Mouse (Mus musculus): ENCODE data around the gene Gm13288. TPM values are rescaled to one million over a fixed set of nuclear protein-coding genes. Genes with fewer than 3 reads are reported as not detected.
A peak's percentile ranks its signal among the peaks of the same experiment; 100 is the strongest.
"Not testable (repeated sequence)": the region's sequence is repeated elsewhere in the genome, so short reads cannot be mapped to it uniquely, and the experiment has no call there.

Gene Gm13288
- polyA plus RNA-seq, 2 experiments from 2014 or later: not detected

- not testable (repeated sequence) for ATAC-seq
These were observed 2.4 kb upstream of the Gm13288 start, which contains the start of gene Gm13287 for GRCm38 (mm10) chr4:88802954-88803353. Gene Gm13287, plus strand, starts transcription at chr4:88803254.

- ATAC-seq: not testable (repeated sequence)
These were observed 430 bp downstream of the Gm13288 start for GRCm38 (mm10) chr4:88805761-88806160.

GRCm38 (mm10) chr4:88815928-88816327 lies 10.6 kb downstream of the Gm13288 start, which contains the start of gene Ifna7:
Gene Ifna7, plus strand, starts transcription at chr4:88816228.
- ATAC-seq: no peak

GRCm38 (mm10) chr4:88819659-88820058 lies 14.3 kb downstream of the Gm13288 start, which contains the start of gene Ifna11:
Gene Ifna11, plus strand, starts transcription at chr4:88819959.
- no peak for ATAC-seq

GRCm38 (mm10) chr4:88822995-88823394 lies 17.7 kb downstream of the Gm13288 start:
- no peak for ATAC-seq

GRCm38 (mm10) chr4:88827116-88827515 lies 21.8 kb downstream of the Gm13288 start, which contains the start of gene Ifna6:
Gene Ifna6, plus strand, starts transcription at chr4:88827416.
- ATAC-seq: not testable (repeated sequence)

- ATAC-seq: peak; percentile 46
These were observed 25.2 kb downstream of the Gm13288 start for GRCm38 (mm10) chr4:88830523-88830922.

- not testable (repeated sequence) for ATAC-seq
These were observed 29.9 kb downstream of the Gm13288 start, which contains the start of gene Ifna5 for GRCm38 (mm10) chr4:88835225-88835624. Gene Ifna5, plus strand, starts transcription at chr4:88835525.

- no peak for ATAC-seq
These were observed 33.5 kb downstream of the Gm13288 start for GRCm38 (mm10) chr4:88838828-88839227.

GRCm38 (mm10) chr4:88840058-88840457 lies 34.7 kb downstream of the Gm13288 start:
- no peak for ATAC-seq

GRCm38 (mm10) chr4:88841438-88841911 lies 36.1 kb downstream of the Gm13288 start, which contains the start of gene Ifna4:
Gene Ifna4, plus strand, starts transcription at chr4:88841861.
- no peak for ATAC-seq

GRCm38 (mm10) chr4:88845334-88845733 lies 40.0 kb downstream of the Gm13288 start:
- no peak for ATAC-seq

- ATAC-seq: no peak
These were observed 44.4 kb downstream of the Gm13288 start, which contains the start of gene Ifna1 for GRCm38 (mm10) chr4:88849698-88850097. Gene Ifna1, plus strand, starts transcription at chr4:88850087.

- no peak for ATAC-seq
These were observed 45.9 kb downstream of the Gm13288 start for GRCm38 (mm10) chr4:88851026-88851763.

Other genes with a start within 250 kb of the Gm13288 start
- not detected for gene Ifna15, start 247.3 kb upstream of the Gm13288 start, polyA plus RNA-seq (2017; shearing (Covaris generic))
- gene Ifna14, start 233.7 kb upstream of the Gm13288 start, polyA plus RNA-seq (2017; shearing (Covaris generic)): not detected
- not detected for gene Ifna9, start 213.1 kb upstream of the Gm13288 start, polyA plus RNA-seq (2017; shearing (Covaris generic))
- gene Ifna12, start 202.2 kb upstream of the Gm13288 start, polyA plus RNA-seq (2017; shearing (Covaris generic)): not detected
- not detected for gene C87499, start 171.1 kb upstream of the Gm13288 start, polyA plus RNA-seq (2017; shearing (Covaris generic))
- gene Ifna13, start 161.1 kb upstream of the Gm13288 start, polyA plus RNA-seq (2017; shearing (Covaris generic)): not detected
- not detected for gene Ifna16, start 128.6 kb upstream of the Gm13288 start, polyA plus RNA-seq (2017; shearing (Covaris generic))
- gene Ifna2, start 121.6 kb upstream of the Gm13288 start, polyA plus RNA-seq (2017; shearing (Covaris generic)): not detected
- gene Ifnab, start 114.2 kb upstream of the Gm13288 start, polyA plus RNA-seq (2017; shearing (Covaris generic)): not detected
- not detected for gene Gm26566, start 83.7 kb upstream of the Gm13288 start, polyA plus RNA-seq (2017; shearing (Covaris generic))
- gene Klhl9, start 83.1 kb upstream of the Gm13288 start, polyA plus RNA-seq (2017; shearing (Covaris generic)): 10 to 100 TPM; 31.9 to 33.2 TPM
- gene Gm13271, start 50.7 kb upstream of the Gm13288 start, polyA plus RNA-seq (2017; shearing (Covaris generic)): not detected
- gene Gm13283, start 45.4 kb upstream of the Gm13288 start, polyA plus RNA-seq (2017; shearing (Covaris generic)): under 1 TPM in 1 of 2 experiments, not detected in 1; 0.37 TPM
- not detected for gene Gm13290, start 31.7 kb upstream of the Gm13288 start, polyA plus RNA-seq (2017; shearing (Covaris generic))
- gene Gm13289, start 28.6 kb upstream of the Gm13288 start, polyA plus RNA-seq (2017; shearing (Covaris generic)): not detected
- not detected for gene Gm13272, start 25.7 kb upstream of the Gm13288 start, polyA plus RNA-seq (2017; shearing (Covaris generic))
- gene Ifnz, start 23.4 kb upstream of the Gm13288 start, polyA plus RNA-seq (2017; shearing (Covaris generic)): not detected
- gene Gm13276, start 19.8 kb upstream of the Gm13288 start, polyA plus RNA-seq (2017; shearing (Covaris generic)): not detected
- gene Gm13277, start 16.9 kb upstream of the Gm13288 start, polyA plus RNA-seq (2017; shearing (Covaris generic)): not detected
- not detected for gene Gm13278, start 14.0 kb upstream of the Gm13288 start, polyA plus RNA-seq (2017; shearing (Covaris generic))
- not detected for gene Gm13275, start 11.0 kb upstream of the Gm13288 start, polyA plus RNA-seq (2017; shearing (Covaris generic))
- not detected for gene Gm13279, start 8.1 kb upstream of the Gm13288 start, polyA plus RNA-seq (2017; shearing (Covaris generic))
- gene Gm13285, start 5.9 kb upstream of the Gm13288 start, polyA plus RNA-seq (2017; shearing (Covaris generic)): under 1 TPM in 1 of 2 experiments, not detected in 1; 0.38 TPM
- gene Gm13287, start 2.3 kb upstream of the Gm13288 start, polyA plus RNA-seq (2017; shearing (Covaris generic)): not detected
- not detected for gene Ifna7, start 10.7 kb downstream of the Gm13288 start, polyA plus RNA-seq (2017; shearing (Covaris generic))
- gene Ifna11, start 14.4 kb downstream of the Gm13288 start, polyA plus RNA-seq (2017; shearing (Covaris generic)): not detected
- not detected for gene Ifna6, start 21.9 kb downstream of the Gm13288 start, polyA plus RNA-seq (2017; shearing (Covaris generic))
- gene Ifna5, start 30.0 kb downstream of the Gm13288 start, polyA plus RNA-seq (2017; shearing (Covaris generic)): not detected
- not detected for gene Ifna4, start 36.3 kb downstream of the Gm13288 start, polyA plus RNA-seq (2017; shearing (Covaris generic))
- gene Ifna1, start 44.6 kb downstream of the Gm13288 start, polyA plus RNA-seq (2017; shearing (Covaris generic)): not detected
- gene Ifne, start 74.7 kb downstream of the Gm13288 start, polyA plus RNA-seq (2017; shearing (Covaris generic)): not detected

Measured in activated CD4-positive, CD25-positive, alpha-beta regulatory T cell, adult 4 months (primary cell).